Mouse (Mus musculus) heart, embryonic 10.5 days (tissue): ENCODE measurements around the gene Sapcd2. TPM values are rescaled to one million over a fixed set of nuclear protein-coding genes. Genes with fewer than 3 reads are reported as not detected.

Experiments used
- DNase-seq: peaks from one replicate; pipeline ENCODE4 v3.0.0-alpha.2; 2017; ENCODE audit warnings: low spot score
- H3K27ac ChIP-seq: fragments of 300-500 bp; sonication (generic); 2 replicates; pipeline ENCODE4 v1.5.1; 2016; ENCODE audit warnings: mild to moderate bottlenecking
- H3K27me3 ChIP-seq: fragments of 300-500 bp; sonication (generic); 2 replicates; pipeline ENCODE4 v1.6.1; 2016; ENCODE audit warnings: mild to moderate bottlenecking; ENCODE audit not compliant: poor library complexity, insufficient read depth, severe bottlenecking
- H3K36me3 ChIP-seq: fragments of 300-500 bp; sonication (generic); 2 replicates; pipeline ENCODE4 v1.6.1; 2016; ENCODE audit warnings: mild to moderate bottlenecking, moderate library complexity
- H3K4me1 ChIP-seq: fragments of 300-500 bp; sonication (generic); 2 replicates; pipeline ENCODE4 v1.6.1; 2016; ENCODE audit warnings: mild to moderate bottlenecking
- H3K4me3 ChIP-seq: fragments of 300-500 bp; sonication (generic); 2 replicates; pipeline ENCODE4 v1.5.1; 2016; ENCODE audit warnings: mild to moderate bottlenecking, moderate library complexity
- H3K9me3 ChIP-seq: fragments of 300-500 bp; sonication (generic); 2 replicates; pipeline ENCODE4 v1.6.1; 2016; ENCODE audit warnings: mild to moderate bottlenecking, moderate library complexity
- WGBS: fragments of 180-500 bp; shearing (Covaris S2); methylation state at CpG from one replicate; pipeline ENCODE4 v1.1.7; 2016; 5-methylcytosine and 5-hydroxymethylcytosine counted together
- polyA plus RNA-seq: library from polyadenylated mRNA; unstranded; fragments of >200 nt; fragmentation: Nextera tagmentation; extraction: Ambion mirVana; gene quantifications from 2 replicates; pipeline ENCODE4 v1.2.1, GENCODE M21; 2016

Gene Sapcd2
- polyA plus RNA-seq, 1 experiment from 2014 or later, result 31.8 TPM

GRCm38 (mm10) chr2:25356208-25357079 lies 15.7 kb upstream of the Sapcd2 start, which contains the start of gene Dpp7:
Gene Dpp7, minus strand, starts transcription at chr2:25356359.
- H3K9me3 ChIP-seq, result no peaks in the 10 kb centered on the region
- H3K36me3 ChIP-seq, result peaks cover 27% of the 10 kb centered on the region
- 6% methylated on average over 13 of the region's 13 CpGs for WGBS
- H3K4me1 ChIP-seq, result peaks cover 23% of the 10 kb centered on the region
- peak; percentile 94 for DNase-seq
- peak within 1 kb of the TSS; percentile 48 for H3K27ac ChIP-seq
- peaks cover 4% of the 10 kb centered on the region; the same call in 1 of the 2 replicates for H3K27me3 ChIP-seq
- H3K4me3 ChIP-seq, result peak within 1 kb of the TSS; percentile 68

GRCm38 (mm10) chr2:25359848-25360247 lies 12.3 kb upstream of the Sapcd2 start:
- Histone ChIP-seq H3K9me3 (no peaks in the 10 kb centered on the region), H3K27ac (no peak overlapping the region), H3K4me3 (no peak overlapping the region), H3K4me1 (peaks cover 23% of the 10 kb centered on the region), H3K36me3 (no peaks in the 10 kb centered on the region; the same call in 1 of the 2 replicates), H3K27me3 (peaks cover 37% of the 10 kb centered on the region)
- DNase-seq, result no peak
- WGBS, result 71% methylated on average over 4 of the region's 4 CpGs

- H3K4me3 ChIP-seq, result no peak overlapping the region
- 53% methylated on average over 13 of the region's 13 CpGs for WGBS
Measured at GRCm38 (mm10) chr2:25363478-25364178, 8.5 kb upstream of the Sapcd2 start.

GRCm38 (mm10) chr2:25364313-25364712 lies 7.8 kb upstream of the Sapcd2 start:
- H3K9me3 ChIP-seq, result no peaks in the 10 kb centered on the region
- 84% methylated on average over 4 of the region's 4 CpGs for WGBS
- DNase-seq, result no peak
- no peaks in the 10 kb centered on the region; the same call in 1 of the 2 replicates for H3K36me3 ChIP-seq
- 0 out of 2 replicates have a peak overlapping the region, but pooled peaks have one; percentile 79 for H3K4me3 ChIP-seq
- no peak overlapping the region for H3K27ac ChIP-seq
- peaks cover 12% of the 10 kb centered on the region; the same call in 1 of the 2 replicates for H3K4me1 ChIP-seq
- H3K27me3 ChIP-seq, result peaks cover 58% of the 10 kb centered on the region

More at GRCm38 (mm10) chr2:25363478-25364178, 8.5 kb upstream of the Sapcd2 start:
- Histone ChIP-seq H3K9me3 (no peaks in the 10 kb centered on the region), H3K27me3 (peaks cover 54% of the 10 kb centered on the region), H3K27ac (no peak overlapping the region), H3K4me1 (peaks cover 12% of the 10 kb centered on the region; the same call in 1 of the 2 replicates), H3K36me3 (no peaks in the 10 kb centered on the region; the same call in 1 of the 2 replicates)
- DNase-seq, result no peak

GRCm38 (mm10) chr2:25364761-25365090 lies 7.4 kb upstream of the Sapcd2 start:
- DNase-seq, result no peak
- H3K27ac ChIP-seq, result no peak overlapping the region
- 27% methylated on average over 9 of the region's 9 CpGs for WGBS
- peak overlapping the region; percentile 79 for H3K4me3 ChIP-seq
- H3K4me1 ChIP-seq, result peaks cover 12% of the 10 kb centered on the region; the same call in 1 of the 2 replicates
- H3K9me3 ChIP-seq, result no peaks in the 10 kb centered on the region
- H3K27me3 ChIP-seq, result peaks cover 61% of the 10 kb centered on the region
- H3K36me3 ChIP-seq, result no peaks in the 10 kb centered on the region; the same call in 1 of the 2 replicates

GRCm38 (mm10) chr2:25365091-25365761 lies 6.9 kb upstream of the Sapcd2 start, which contains the start of gene Uap1l1:
Gene Uap1l1, minus strand, starts transcription at chr2:25365682.
- Histone ChIP-seq H3K4me3 (peak within 1 kb of the TSS; percentile 79), H3K27ac (peak within 1 kb of the TSS; percentile 82), H3K9me3 (no peaks in the 10 kb centered on the region), H3K4me1 (peaks cover 12% of the 10 kb centered on the region; the same call in 1 of the 2 replicates), H3K27me3 (peaks cover 65% of the 10 kb centered on the region), H3K36me3 (no peaks in the 10 kb centered on the region; the same call in 1 of the 2 replicates)
- under 1% methylated on average over 54 of the region's 54 CpGs for WGBS
- DNase-seq, result peak; percentile 90

GRCm38 (mm10) chr2:25369996-25370395 lies 2.1 kb upstream of the Sapcd2 start:
- Histone ChIP-seq H3K4me1 (peaks cover 33% of the 10 kb centered on the region), H3K4me3 (no peak overlapping the region)

GRCm38 (mm10) chr2:25372644-25373391 lies 697 bp downstream of the Sapcd2 start:
- peaks cover 29% of the 10 kb centered on the region for H3K4me1 ChIP-seq
- no peak for DNase-seq
- H3K9me3 ChIP-seq, result no peaks in the 10 kb centered on the region
- peak overlapping the region; percentile 90 for H3K27ac ChIP-seq
- H3K27me3 ChIP-seq, result peaks cover 20% of the 10 kb centered on the region; the same call in 1 of the 2 replicates
- WGBS, result 3% methylated on average over 42 of the region's 42 CpGs
- H3K4me3 ChIP-seq, result peak overlapping the region; percentile 87
- peaks cover 28% of the 10 kb centered on the region for H3K36me3 ChIP-seq

More at GRCm38 (mm10) chr2:25369996-25370395, 2.1 kb upstream of the Sapcd2 start:
- no peak for DNase-seq
- Histone ChIP-seq H3K27ac (no peak overlapping the region), H3K27me3 (peaks cover 31% of the 10 kb centered on the region), H3K36me3 (peaks cover 1% of the 10 kb centered on the region; the same call in 1 of the 2 replicates), H3K9me3 (no peaks in the 10 kb centered on the region)
- 76% methylated on average over 3 of the region's 3 CpGs for WGBS

- WGBS, result 33% methylated on average over 2 of the region's 2 CpGs
- Histone ChIP-seq H3K4me1 (peaks cover 29% of the 10 kb centered on the region), H3K9me3 (no peaks in the 10 kb centered on the region), H3K4me3 (peak overlapping the region; percentile 87), H3K27me3 (peaks cover 16% of the 10 kb centered on the region; the same call in 1 of the 2 replicates), H3K36me3 (peaks cover 33% of the 10 kb centered on the region), H3K27ac (no peak overlapping the region)
- DNase-seq, result no peak
Measured at GRCm38 (mm10) chr2:25373431-25373830, 1.3 kb downstream of the Sapcd2 start.

GRCm38 (mm10) chr2:25376589-25376988 lies 4.5 kb downstream of the Sapcd2 start:
- H3K4me1 ChIP-seq, result peaks cover 28% of the 10 kb centered on the region
- no peak overlapping the region for H3K27ac ChIP-seq
- WGBS, result 51% methylated on average over 4 of the region's 4 CpGs
- DNase-seq, result no peak
- H3K27me3 ChIP-seq, result no peaks in the 10 kb centered on the region
- H3K9me3 ChIP-seq, result no peaks in the 10 kb centered on the region
- no peak overlapping the region for H3K4me3 ChIP-seq
- H3K36me3 ChIP-seq, result peaks cover 33% of the 10 kb centered on the region

- no peak for DNase-seq
- no peaks in the 10 kb centered on the region for H3K36me3 ChIP-seq
- H3K9me3 ChIP-seq, result no peaks in the 10 kb centered on the region
- no peak overlapping the region for H3K4me3 ChIP-seq
- WGBS, result 57% methylated on average over 5 of the region's 5 CpGs
- H3K4me1 ChIP-seq, result no peaks in the 10 kb centered on the region
- no peak overlapping the region for H3K27ac ChIP-seq
- H3K27me3 ChIP-seq, result peaks cover 9% of the 10 kb centered on the region; the same call in 1 of the 2 replicates
Measured at GRCm38 (mm10) chr2:25384492-25384891, 12.4 kb downstream of the Sapcd2 start.

GRCm38 (mm10) chr2:25391266-25391665 lies 19.1 kb downstream of the Sapcd2 start:
- Histone ChIP-seq H3K27ac (no peak overlapping the region), H3K4me3 (no peak overlapping the region), H3K27me3 (peaks cover 50% of the 10 kb centered on the region), H3K9me3 (no peaks in the 10 kb centered on the region), H3K4me1 (peaks cover 18% of the 10 kb centered on the region), H3K36me3 (no peaks in the 10 kb centered on the region)
- 72% methylated on average over 5 of the region's 5 CpGs for WGBS
- DNase-seq, result no peak
